Mouse (Mus musculus): ENCODE measurements around the gene Hip1r. TPM values are rescaled to one million over a fixed set of nuclear protein-coding genes. Genes with fewer than 3 reads are reported as not detected.

The Hip1r gene
- total and polyA plus RNA-seq, 3 experiments: 16.6 to 31.6 TPM; not detected in 1

DNA sequence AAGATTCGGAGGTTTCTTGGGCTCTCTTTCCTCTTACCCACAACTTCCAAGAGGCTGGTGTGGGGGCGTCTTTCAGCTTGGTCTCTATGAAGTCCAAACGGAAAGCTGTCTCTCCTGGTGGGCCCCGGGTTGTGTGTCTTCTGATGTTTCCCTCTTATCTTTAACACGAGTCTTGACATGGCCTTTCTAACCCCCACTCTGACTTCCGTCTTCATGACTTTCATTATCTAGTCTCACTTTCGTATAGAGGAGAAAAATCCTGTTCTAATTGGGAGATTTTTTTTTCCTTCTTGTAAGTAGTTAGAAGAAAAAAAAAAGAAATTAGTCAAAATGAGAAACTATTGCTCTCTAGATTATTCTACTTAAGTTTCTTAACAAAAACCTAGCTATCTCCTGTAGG is 48.9 kb downstream of the Hip1r start (continued):
- TF ChIP-seq E2F4 (IDR thresholded peaks at IDR 0.05; ENCODE audit: borderline replicate concordance, low read depth, low read length): no peak
- no peak for TF ChIP-seq USF1 (IDR thresholded peaks at IDR 0.05; ENCODE audit: low read depth, low read length)

DNA sequence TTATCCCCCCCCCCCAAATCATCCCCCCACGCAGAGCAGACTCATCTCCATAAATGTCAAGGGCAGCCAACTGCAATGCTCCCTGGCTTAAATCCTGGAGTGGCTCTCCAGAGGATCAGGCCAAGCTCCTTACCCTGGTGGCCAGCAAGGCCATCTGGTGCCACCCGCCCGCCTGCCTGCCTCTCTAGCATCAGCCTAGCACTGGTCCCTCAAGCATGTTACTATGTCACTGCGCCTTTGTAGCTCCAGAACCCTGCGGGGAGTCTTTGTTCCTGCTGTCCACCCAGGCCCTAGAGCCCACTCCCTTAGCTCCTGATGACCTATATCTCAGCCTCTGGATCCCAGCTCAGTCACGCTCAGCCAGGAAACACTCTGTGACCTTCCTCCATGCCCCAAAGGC is 51.2 kb downstream of the Hip1r start:
- peaks cover 87% of the 10 kb centered on the region for H3K79me2 ChIP-seq (ENCODE audit: control insufficient read depth, insufficient read depth, low read length, poor library complexity)
- peaks cover 0 to 76% of the 10 kb centered on the region in 2 experiments for H3K36me3 ChIP-seq (ENCODE audit: control insufficient read depth in 1 of 2, insufficient read depth in 2 of 2, low read length in 2 of 2)
- no peaks in the 10 kb centered on the region for H3K9me3 ChIP-seq (replicated peaks; ENCODE audit: insufficient read depth, low read length)
- H3K27me3 ChIP-seq (ENCODE audit: control insufficient read depth in 1 of 2, insufficient read depth in 2 of 2, low read length in 2 of 2): no peaks in the 10 kb centered on the region
- H3K4me1 ChIP-seq (ENCODE audit: control insufficient read depth in 1 of 2, insufficient read depth in 2 of 2, low read length in 2 of 2): peaks cover 42 to 75% of the 10 kb centered on the region in 2 experiments
- no peak overlapping the region for H3K27ac ChIP-seq (ENCODE audit: control insufficient read depth, low read depth, low read length)
- no peak overlapping the region for H3K4me3 ChIP-seq (ENCODE audit: control insufficient read depth in 1 of 2, insufficient read depth in 1 of 2, low read depth in 2 of 2, low read length in 2 of 2)
- TF ChIP-seq ZMIZ1 (IDR thresholded peaks at IDR 0.05; ENCODE audit: low read depth, low read length): no peak
- TF ChIP-seq E2F4 (IDR thresholded peaks at IDR 0.05; ENCODE audit: borderline replicate concordance, low read depth, low read length): no peak
- TF ChIP-seq RCOR1 (IDR thresholded peaks at IDR 0.05; ENCODE audit: low read depth, low read length): no peak
- TF ChIP-seq CHD2 (IDR thresholded peaks at IDR 0.05; ENCODE audit: low read length): no peak
- no peak for TF ChIP-seq EP300 (IDR thresholded peaks at IDR 0.05; ENCODE audit: low read depth in 1 of 2, low read length in 2 of 2)
- no peak for TF ChIP-seq POLR2AphosphoS5 (IDR thresholded peaks at IDR 0.05; ENCODE audit: borderline replicate concordance, low read depth, low read length)
- TF ChIP-seq USF2 (IDR thresholded peaks at IDR 0.05; ENCODE audit: borderline replicate concordance in 1 of 2, insufficient read depth in 1 of 2, low read depth in 1 of 2, low read length in 2 of 2): no peak
- H3K9ac ChIP-seq (ENCODE audit: control insufficient read depth, low read depth, low read length, poor library complexity, severe bottlenecking): no peak overlapping the region
- DNase-seq (ENCODE audit: low read depth, low spot score): no peak

DNA sequence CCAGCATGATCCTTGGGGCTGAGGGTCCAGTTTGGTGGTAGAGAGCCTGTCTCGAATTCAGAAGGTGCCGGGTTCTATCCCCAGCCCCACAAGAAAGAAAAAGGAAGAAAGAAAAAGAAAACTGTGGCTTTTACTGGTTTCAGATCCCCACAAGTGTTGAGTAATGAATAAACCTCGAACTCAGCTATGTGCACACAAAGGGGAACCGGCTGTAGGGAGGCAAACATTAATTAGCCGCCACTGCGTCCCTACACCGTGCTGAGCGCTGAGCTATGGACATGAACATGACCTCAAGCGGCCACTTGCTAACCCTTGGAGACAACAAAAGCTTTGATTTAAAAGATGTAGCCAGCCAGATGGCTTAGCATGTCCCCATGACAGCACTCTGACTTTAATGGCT is 51.7 kb downstream of the Hip1r start:
- H3K79me2 ChIP-seq (ENCODE audit: control insufficient read depth, insufficient read depth, low read length, poor library complexity): peaks cover 87% of the 10 kb centered on the region
- no peak overlapping the region for H3K9ac ChIP-seq (ENCODE audit: control insufficient read depth, low read depth, low read length, poor library complexity, severe bottlenecking)
- H3K9me3 ChIP-seq (replicated peaks; ENCODE audit: insufficient read depth, low read length): no peaks in the 10 kb centered on the region
- peaks cover 2 to 76% of the 10 kb centered on the region in 2 experiments for H3K36me3 ChIP-seq (ENCODE audit: control insufficient read depth in 1 of 2, insufficient read depth in 2 of 2, low read length in 2 of 2)
- H3K27ac ChIP-seq (ENCODE audit: control insufficient read depth, low read depth, low read length): no peak overlapping the region
- no peaks in the 10 kb centered on the region for H3K27me3 ChIP-seq (ENCODE audit: control insufficient read depth in 1 of 2, insufficient read depth in 2 of 2, low read length in 2 of 2)
- no peak overlapping the region for H3K4me3 ChIP-seq (ENCODE audit: control insufficient read depth in 1 of 2, insufficient read depth in 1 of 2, low read depth in 2 of 2, low read length in 2 of 2)
- no peak for DNase-seq (ENCODE audit: low read depth, low spot score)
- TF ChIP-seq ZMIZ1 (IDR thresholded peaks at IDR 0.05; ENCODE audit: low read depth, low read length): no peak
- TF ChIP-seq E2F4 (IDR thresholded peaks at IDR 0.05; ENCODE audit: borderline replicate concordance, low read depth, low read length): no peak
- no peak for TF ChIP-seq RAD21 (IDR thresholded peaks at IDR 0.05; ENCODE audit: low read depth, low read length)
- TF ChIP-seq NRF1 (IDR thresholded peaks at IDR 0.05; ENCODE audit: insufficient read depth, low read depth, low read length, poor library complexity, severe bottlenecking): no peak
- peaks cover 41 to 73% of the 10 kb centered on the region in 2 experiments for H3K4me1 ChIP-seq (ENCODE audit: control insufficient read depth in 1 of 2, insufficient read depth in 2 of 2, low read length in 2 of 2)

Data from MEL (cell line).